Mouse (Mus musculus) heart, embryonic 16.5 days (tissue): ENCODE data around the gene Gm17387. TPM values are rescaled to one million over a fixed set of nuclear protein-coding genes. Genes with fewer than 3 reads are reported as not detected.

Source experiments
- ATAC-seq: fragments of 200-750 bp; cut with Nextera tagmentation; replicated peaks from 2 replicates; pipeline ENCODE4 v1.8.0; 2017; ENCODE audit warnings: moderate number of reproducible peaks; ENCODE audit not compliant: insufficient read depth, low FRiP score; ENCODE audit errors: extremely low read depth
- H3K27ac ChIP-seq: fragments of 300-500 bp; sonication (generic); 2 replicates; pipeline ENCODE4 v1.5.1; 2014; ENCODE audit warnings: mild to moderate bottlenecking, low read length, control low read depth, moderate library complexity
- H3K27me3 ChIP-seq: fragments of 300-500 bp; sonication (generic); 2 replicates; pipeline ENCODE4 v1.6.1; 2014; ENCODE audit warnings: low read length, mixed read lengths; ENCODE audit not compliant: control insufficient read depth, insufficient read depth
- H3K36me3 ChIP-seq: fragments of 300-500 bp; sonication (generic); 2 replicates; pipeline ENCODE4 v1.6.1; 2014; ENCODE audit not compliant: control insufficient read depth, insufficient read depth
- H3K4me1 ChIP-seq: fragments of 300-500 bp; sonication (generic); 2 replicates; pipeline ENCODE4 v1.6.1; 2014; ENCODE audit warnings: low read length, mixed read lengths; ENCODE audit not compliant: control insufficient read depth, insufficient read depth
- H3K4me2 ChIP-seq: fragments of 300-500 bp; sonication (generic); 2 replicates; pipeline ENCODE4 v1.6.1; 2014; ENCODE audit warnings: low read depth, mild to moderate bottlenecking, control low read depth, low read length
- H3K4me3 ChIP-seq: fragments of 300-500 bp; sonication (generic); 2 replicates; pipeline ENCODE4 v1.5.1; 2014; ENCODE audit warnings: mild to moderate bottlenecking, control low read depth, low read length
- H3K9ac ChIP-seq: fragments of 300-500 bp; sonication (generic); 2 replicates; pipeline ENCODE4 v1.6.1; 2014; ENCODE audit warnings: low read length, control low read depth
- H3K9me3 ChIP-seq: fragments of 300-500 bp; sonication (generic); replicated peaks from 2 replicates; pipeline ENCODE4 v1.6.1; 2016; ENCODE audit warnings: low read length; ENCODE audit not compliant: control insufficient read depth
- WGBS: fragments of 180-500 bp; shearing (Covaris S2); extraction: QIAGEN DNeasy Blood & Tissue Kit; methylation state at CpG from one replicate; pipeline ENCODE4 v1.1.7; 2014; 5-methylcytosine and 5-hydroxymethylcytosine counted together
- polyA plus RNA-seq: library from polyadenylated mRNA; unstranded; fragments of >200 nt; fragmentation: Nextera tagmentation; extraction: Ambion mirVana; gene quantifications from 2 replicates; pipeline ENCODE4 v1.2.1, GENCODE M21; 2015

Gm17387 gene
- polyA plus RNA-seq: not detected in 2 replicates

- Histone ChIP-seq H3K9ac (no peak within 1 kb of the TSS), H3K36me3 (no peaks in the 10 kb centered on the region), H3K4me3 (no peak within 1 kb of the TSS), H3K4me1 (no peaks in the 10 kb centered on the region), H3K27ac (no peak within 1 kb of the TSS), H3K4me2 (no peak within 1 kb of the TSS), H3K9me3 (no peaks in the 10 kb centered on the region), H3K27me3 (no peaks in the 10 kb centered on the region)
- no peak for ATAC-seq
- 89% methylated on average over 2 of the region's 2 CpGs for WGBS
Measured at GRCm38 (mm10) chr7:141028831-141029230, at the start of gene Gm17387. Gene Gm17387 (plus strand): TSS chr7:141029131.

- Histone ChIP-seq H3K36me3 (no peaks in the 10 kb centered on the region), H3K9me3 (peaks cover 6% of the 10 kb centered on the region), H3K4me3 (no peak overlapping the region), H3K27ac (no peak overlapping the region), H3K9ac (no peak overlapping the region), H3K4me2 (no peak overlapping the region), H3K27me3 (no peaks in the 10 kb centered on the region), H3K4me1 (no peaks in the 10 kb centered on the region)
- 76% methylated on average over 8 of the region's 8 CpGs for whole genome bisulfite sequencing
- ATAC-seq: no peak
Measured at GRCm38 (mm10) chr7:140981704-140982103, 47.2 kb upstream of the Gm17387 start.

- Histone ChIP-seq H3K9ac (no peak overlapping the region), H3K4me2 (no peak overlapping the region), H3K4me1 (no peaks in the 10 kb centered on the region), H3K27ac (no peak overlapping the region), H3K36me3 (no peaks in the 10 kb centered on the region), H3K27me3 (no peaks in the 10 kb centered on the region), H3K9me3 (peaks cover 6% of the 10 kb centered on the region), H3K4me3 (no peak overlapping the region)
- 59% methylated on average over 7 of the region's 7 CpGs for WGBS
- no peak for ATAC-seq
Measured at GRCm38 (mm10) chr7:140982971-140983370, 46.0 kb upstream of the Gm17387 start.

GRCm38 (mm10) chr7:140987182-140988138 lies 41.5 kb upstream of the Gm17387 start:
- peaks cover 6% of the 10 kb centered on the region for H3K9me3 ChIP-seq
- WGBS: 76% methylated on average over 17 of the region's 17 CpGs
- ATAC-seq: no peak
- H3K36me3 ChIP-seq: no peaks in the 10 kb centered on the region
- H3K9ac ChIP-seq: no peak overlapping the region
- no peaks in the 10 kb centered on the region for H3K4me1 ChIP-seq
- H3K27ac ChIP-seq: no peak overlapping the region; the same call in 1 of the 2 replicates
- H3K4me3 ChIP-seq: no peak overlapping the region
- H3K27me3 ChIP-seq: no peaks in the 10 kb centered on the region
- no peak overlapping the region for H3K4me2 ChIP-seq

GRCm38 (mm10) chr7:140989022-140989421 lies 39.9 kb upstream of the Gm17387 start:
- H3K27me3 ChIP-seq: no peaks in the 10 kb centered on the region
- no peaks in the 10 kb centered on the region for H3K4me1 ChIP-seq
- WGBS: 71% methylated on average over 4 of the region's 4 CpGs
- H3K9me3 ChIP-seq: peaks cover 6% of the 10 kb centered on the region
- H3K4me3 ChIP-seq: no peak overlapping the region
- no peak overlapping the region for H3K9ac ChIP-seq
- ATAC-seq: no peak
- no peak overlapping the region for H3K27ac ChIP-seq
- H3K4me2 ChIP-seq: no peak overlapping the region
- H3K36me3 ChIP-seq: no peaks in the 10 kb centered on the region

GRCm38 (mm10) chr7:140990185-140990584 lies 38.7 kb upstream of the Gm17387 start:
- H3K4me2 ChIP-seq: no peak overlapping the region
- no peaks in the 10 kb centered on the region for H3K4me1 ChIP-seq
- ATAC-seq: no peak
- no peak overlapping the region for H3K9ac ChIP-seq
- H3K9me3 ChIP-seq: peaks cover 6% of the 10 kb centered on the region
- no peaks in the 10 kb centered on the region for H3K36me3 ChIP-seq
- H3K4me3 ChIP-seq: no peak overlapping the region
- WGBS: 54% methylated on average over 6 of the region's 6 CpGs
- peak overlapping the region; percentile 57 for H3K27ac ChIP-seq
- no peaks in the 10 kb centered on the region for H3K27me3 ChIP-seq

GRCm38 (mm10) chr7:140990622-140991021 lies 38.3 kb upstream of the Gm17387 start:
- no peak for ATAC-seq
- Histone ChIP-seq H3K27ac (no peak overlapping the region), H3K4me3 (no peak overlapping the region), H3K9ac (no peak overlapping the region), H3K9me3 (peaks cover 4% of the 10 kb centered on the region), H3K36me3 (no peaks in the 10 kb centered on the region), H3K4me2 (no peak overlapping the region), H3K4me1 (no peaks in the 10 kb centered on the region), H3K27me3 (no peaks in the 10 kb centered on the region)
- 58% methylated on average over 5 of the region's 5 CpGs for WGBS

- Histone ChIP-seq H3K36me3 (no peaks in the 10 kb centered on the region), H3K4me1 (no peaks in the 10 kb centered on the region), H3K4me3 (no peak overlapping the region), H3K4me2 (no peak overlapping the region), H3K9ac (no peak overlapping the region), H3K27ac (no peak overlapping the region), H3K9me3 (no peaks in the 10 kb centered on the region), H3K27me3 (no peaks in the 10 kb centered on the region)
- ATAC-seq: no peak
- WGBS: 69% methylated on average over 14 of the region's 14 CpGs
Measured at GRCm38 (mm10) chr7:140991117-140991689, 37.7 kb upstream of the Gm17387 start.

GRCm38 (mm10) chr7:140997817-140998216 lies 31.1 kb upstream of the Gm17387 start:
- H3K9ac ChIP-seq: no peak overlapping the region
- H3K4me3 ChIP-seq: no peak overlapping the region
- no peak overlapping the region for H3K27ac ChIP-seq
- no peaks in the 10 kb centered on the region for H3K4me1 ChIP-seq
- no peaks in the 10 kb centered on the region for H3K27me3 ChIP-seq
- no peaks in the 10 kb centered on the region for H3K36me3 ChIP-seq
- WGBS: 38% methylated on average over 1 of the region's 1 CpGs
- no peaks in the 10 kb centered on the region for H3K9me3 ChIP-seq
- no peak for ATAC-seq
- no peak overlapping the region for H3K4me2 ChIP-seq
